Mouse (Mus musculus): ENCODE results near the gene Pxk. TPM values are rescaled to one million over a fixed set of nuclear protein-coding genes. Genes with fewer than 3 reads are reported as not detected.

Gene Pxk
- polyA plus RNA-seq (2015; fragmentation: Nextera tagmentation; extraction: Ambion mirVana), result 30.0 and 32.1 TPM in 2 replicates

DNA sequence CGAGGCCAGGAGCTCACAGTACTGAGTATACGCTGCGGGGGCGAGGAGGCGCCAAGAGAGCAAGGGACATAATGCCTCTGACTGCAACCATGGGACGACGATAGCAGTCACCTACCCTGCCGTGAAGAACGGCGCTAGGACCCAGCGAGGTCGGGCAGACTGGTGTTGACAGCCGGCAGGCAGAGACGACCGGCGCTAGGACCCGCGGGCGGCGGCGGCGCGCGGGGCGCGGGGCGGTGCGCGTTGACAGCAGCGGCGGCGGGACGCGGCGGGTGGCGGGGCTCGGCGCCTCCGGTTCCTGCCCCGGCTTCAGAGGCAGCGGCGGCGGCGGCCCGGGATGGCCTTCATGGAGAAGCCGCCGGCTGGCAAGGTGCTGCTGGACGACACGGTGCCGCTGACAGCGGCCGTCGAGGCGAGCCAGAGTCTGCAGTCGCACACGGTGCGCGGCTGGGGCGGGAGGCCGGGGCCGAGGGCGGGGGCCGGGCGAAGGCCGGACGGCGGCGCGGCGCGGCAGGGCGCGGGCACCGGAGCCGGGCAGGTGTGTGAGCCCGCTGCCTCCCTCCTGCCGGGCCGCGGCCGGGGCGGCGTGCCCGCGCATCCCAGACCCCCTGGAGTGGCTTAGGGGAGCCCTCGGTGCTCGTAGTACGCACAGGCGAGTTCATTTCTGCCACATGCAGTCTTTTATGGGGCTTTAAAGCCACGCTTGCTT lies at the start of gene Pxk:
Gene Pxk (plus strand): TSS at position 234 of the 709 bp plus-strand sequence.
- Histone ChIP-seq H3K36me3 (no peaks in the 10 kb centered on the region), H3K9me3 (replicated peaks) (no peaks in the 10 kb centered on the region), H3K9ac (peak within 1 kb of the TSS; percentile 80), H3K27ac (peak within 1 kb of the TSS; percentile 73), H3K4me1 (replicated peaks) (peaks cover 22% of the 10 kb centered on the region), H3K4me2 (peak within 1 kb of the TSS; percentile 75), H3K4me3 (peak within 1 kb of the TSS; percentile 83), H3K27me3 (no peaks in the 10 kb centered on the region)
- peak; percentile 90 for ATAC-seq (replicated peaks; ENCODE audit: insufficient number of reproducible peaks, insufficient read depth, low FRiP score, low read depth)
- WGBS, result 0% methylated on average over 70 of the region's 89 CpGs

DNA sequence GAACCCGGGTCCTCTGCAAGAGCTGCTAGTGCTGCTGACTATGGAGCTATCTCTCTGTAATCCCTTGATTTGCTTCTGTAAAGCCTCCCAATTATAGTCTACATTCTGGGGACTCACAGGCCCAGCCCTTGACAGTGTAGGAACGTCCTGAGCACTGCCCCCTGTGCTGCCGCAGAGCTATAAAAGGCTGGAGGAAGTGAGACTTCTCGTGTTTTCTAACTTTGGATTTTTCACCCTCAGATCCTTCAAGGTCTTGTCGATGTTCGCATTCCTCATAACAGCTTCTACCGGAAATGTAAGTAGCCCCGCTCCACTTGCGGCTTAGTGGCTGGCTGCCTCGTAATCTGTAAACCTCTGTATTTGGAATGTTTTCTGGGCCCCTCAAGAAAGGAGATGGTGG lies 48.7 kb upstream of the Pxk start:
- H3K4me1 ChIP-seq (replicated peaks), result no peaks in the 10 kb centered on the region
- H3K36me3 ChIP-seq, result 0 out of 2 replicates have a peak, but pooled peaks cover 5% of the 10 kb centered on the region
- WGBS, result 78% methylated on average over 10 of the region's 10 CpGs
- ATAC-seq (replicated peaks; ENCODE audit: insufficient number of reproducible peaks, insufficient read depth, low FRiP score, low read depth), result no peak
- no peak overlapping the region for H3K4me2 ChIP-seq
- H3K9ac ChIP-seq, result no peak overlapping the region
- no peak overlapping the region for H3K4me3 ChIP-seq
- no peak overlapping the region for H3K27ac ChIP-seq
- H3K27me3 ChIP-seq, result no peaks in the 10 kb centered on the region
- no peaks in the 10 kb centered on the region for H3K9me3 ChIP-seq (replicated peaks)

DNA sequence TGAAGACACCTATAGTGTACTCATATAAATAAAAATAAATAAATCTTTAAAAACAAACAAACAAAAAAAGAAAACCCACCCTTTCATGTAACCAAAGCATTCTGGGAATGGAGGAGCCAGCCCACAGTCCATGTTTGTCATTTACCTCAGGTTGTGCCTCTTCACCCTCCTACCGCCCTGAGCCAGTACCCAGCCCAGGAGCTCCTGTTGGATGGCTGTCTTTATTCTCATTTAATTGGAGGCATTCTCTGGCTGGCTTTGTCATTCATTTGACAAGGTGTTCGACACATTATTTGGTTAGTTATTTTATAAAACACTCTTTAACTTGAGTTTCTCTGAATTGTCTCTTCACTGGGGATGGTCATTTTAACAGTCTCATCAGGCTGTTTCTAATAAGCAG lies 46.1 kb upstream of the Pxk start:
- H3K36me3 ChIP-seq, result no peaks in the 10 kb centered on the region
- no peak overlapping the region for H3K27ac ChIP-seq
- H3K4me3 ChIP-seq, result no peak overlapping the region
- H3K9me3 ChIP-seq (replicated peaks), result no peaks in the 10 kb centered on the region
- no peak overlapping the region for H3K9ac ChIP-seq
- no peak overlapping the region for H3K4me2 ChIP-seq
- ATAC-seq (replicated peaks; ENCODE audit: insufficient number of reproducible peaks, insufficient read depth, low FRiP score, low read depth), result no peak
- H3K4me1 ChIP-seq (replicated peaks), result no peaks in the 10 kb centered on the region
- 85% methylated on average over 2 of the region's 2 CpGs for WGBS
- H3K27me3 ChIP-seq, result no peaks in the 10 kb centered on the region

GRCm38 (mm10) chr14:8052661-8053060 lies 45.4 kb upstream of the Pxk start:
- no peaks in the 10 kb centered on the region for H3K27me3 ChIP-seq
- ATAC-seq (replicated peaks; ENCODE audit: insufficient number of reproducible peaks, insufficient read depth, low FRiP score, low read depth), result no peak
- H3K9me3 ChIP-seq (replicated peaks), result no peaks in the 10 kb centered on the region
- H3K4me1 ChIP-seq (replicated peaks), result no peaks in the 10 kb centered on the region
- no peak overlapping the region for H3K4me3 ChIP-seq
- H3K4me2 ChIP-seq, result no peak overlapping the region
- WGBS, result 96% methylated on average over 7 of the region's 7 CpGs
- H3K36me3 ChIP-seq, result no peaks in the 10 kb centered on the region
- no peak overlapping the region for H3K9ac ChIP-seq
- H3K27ac ChIP-seq, result no peak overlapping the region

DNA sequence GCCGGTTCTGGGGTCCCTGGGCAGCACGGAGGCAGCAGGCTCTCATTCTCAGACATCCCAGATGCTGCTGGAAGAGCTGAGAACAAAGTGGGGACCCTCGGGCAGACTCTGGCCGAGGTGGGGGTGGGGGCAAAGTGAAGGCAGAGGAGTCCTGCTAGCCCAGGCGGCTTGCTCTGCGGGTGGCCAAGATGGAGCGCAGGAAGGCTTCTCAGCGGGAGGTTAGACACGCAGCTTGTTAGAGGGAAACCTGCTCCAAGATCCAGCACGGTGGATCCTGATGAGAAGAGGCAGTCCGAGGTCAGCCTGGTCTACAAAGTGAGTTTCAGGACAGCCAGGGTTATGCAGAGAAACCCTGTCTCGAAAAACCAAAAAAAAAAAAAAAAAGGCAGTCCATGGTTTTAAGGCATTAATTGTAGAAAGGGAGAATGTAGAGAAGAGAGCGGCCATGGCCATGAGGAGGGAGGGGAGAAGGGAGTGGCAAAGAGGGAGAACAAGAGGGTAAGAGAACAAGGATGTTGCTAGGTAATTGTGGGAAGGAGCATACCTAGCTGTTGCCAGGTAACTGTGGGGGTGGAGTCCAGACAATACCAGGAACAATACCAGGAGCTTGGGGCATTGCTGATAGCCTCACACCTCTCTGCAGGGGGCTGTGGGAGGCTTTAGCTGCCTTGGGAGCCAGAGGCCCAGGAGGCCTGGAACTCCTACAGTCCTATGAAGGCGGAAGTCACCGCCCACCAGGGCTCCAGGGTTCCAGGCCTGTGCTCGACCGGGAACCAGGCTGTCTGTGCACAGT lies 43.5 kb upstream of the Pxk start:
- H3K27me3 ChIP-seq, result no peaks in the 10 kb centered on the region
- H3K4me2 ChIP-seq, result no peak overlapping the region
- no peaks in the 10 kb centered on the region for H3K9me3 ChIP-seq (replicated peaks)
- H3K4me1 ChIP-seq (replicated peaks), result no peaks in the 10 kb centered on the region
- no peak for ATAC-seq (replicated peaks; ENCODE audit: insufficient number of reproducible peaks, insufficient read depth, low FRiP score, low read depth)
- H3K4me3 ChIP-seq, result no peak overlapping the region
- no peak overlapping the region for H3K9ac ChIP-seq
- WGBS, result 44% methylated on average over 17 of the region's 17 CpGs
- H3K27ac ChIP-seq, result no peak overlapping the region
- H3K36me3 ChIP-seq, result no peaks in the 10 kb centered on the region

GRCm38 (mm10) chr14:8056076-8056475 lies 41.9 kb upstream of the Pxk start:
- Histone ChIP-seq H3K9me3 (replicated peaks) (no peaks in the 10 kb centered on the region), H3K4me1 (replicated peaks) (no peaks in the 10 kb centered on the region), H3K9ac (no peak overlapping the region), H3K4me2 (no peak overlapping the region), H3K4me3 (no peak overlapping the region), H3K36me3 (no peaks in the 10 kb centered on the region), H3K27me3 (no peaks in the 10 kb centered on the region), H3K27ac (no peak overlapping the region)
- no peak for ATAC-seq (replicated peaks; ENCODE audit: insufficient number of reproducible peaks, insufficient read depth, low FRiP score, low read depth)
- WGBS, result 88% methylated on average over 5 of the region's 5 CpGs

GRCm38 (mm10) chr14:8059938-8060337 lies 38.1 kb upstream of the Pxk start:
- H3K9ac ChIP-seq, result no peak overlapping the region
- no peaks in the 10 kb centered on the region for H3K9me3 ChIP-seq (replicated peaks)
- 85% methylated on average over 7 of the region's 7 CpGs for WGBS
- H3K36me3 ChIP-seq, result no peaks in the 10 kb centered on the region
- peaks cover 4% of the 10 kb centered on the region; the same call in 1 of the 2 replicates for H3K4me1 ChIP-seq (replicated peaks)
- no peak overlapping the region for H3K4me2 ChIP-seq
- no peak for ATAC-seq (replicated peaks; ENCODE audit: insufficient number of reproducible peaks, insufficient read depth, low FRiP score, low read depth)
- H3K4me3 ChIP-seq, result no peak overlapping the region
- no peaks in the 10 kb centered on the region for H3K27me3 ChIP-seq
- H3K27ac ChIP-seq, result no peak overlapping the region

DNA sequence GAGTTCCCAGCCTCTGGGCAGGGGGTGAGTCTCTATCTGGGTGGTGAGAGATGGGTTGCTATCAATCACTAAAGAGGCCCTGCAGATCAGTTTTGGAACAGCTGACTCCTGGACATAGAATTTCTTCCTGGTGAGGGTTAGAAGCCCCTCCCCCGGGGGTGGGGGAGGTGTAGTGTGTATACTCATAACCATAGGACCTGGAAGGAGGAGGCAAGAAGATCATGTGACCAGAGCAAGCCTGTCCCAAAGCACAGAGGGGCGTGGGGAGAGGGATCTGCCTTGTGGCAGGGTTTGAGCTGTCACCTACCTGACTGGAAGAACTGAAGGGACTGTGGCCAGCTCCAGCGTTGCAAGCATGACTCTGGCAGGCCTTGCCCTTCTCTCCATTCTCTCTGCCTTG lies 35.9 kb upstream of the Pxk start:
- peak overlapping the region; percentile 46 for H3K27ac ChIP-seq
- 24% methylated on average over 3 of the region's 3 CpGs for WGBS
- H3K9me3 ChIP-seq (replicated peaks), result no peaks in the 10 kb centered on the region
- no peak overlapping the region for H3K4me3 ChIP-seq
- no peaks in the 10 kb centered on the region for H3K36me3 ChIP-seq
- no peak overlapping the region for H3K4me2 ChIP-seq
- 0 out of 2 replicates have a peak, but pooled peaks cover 3% of the 10 kb centered on the region for H3K27me3 ChIP-seq
- H3K4me1 ChIP-seq (replicated peaks), result peaks cover 4% of the 10 kb centered on the region; the same call in 1 of the 2 replicates
- H3K9ac ChIP-seq, result no peak overlapping the region
- no peak for ATAC-seq (replicated peaks; ENCODE audit: insufficient number of reproducible peaks, insufficient read depth, low FRiP score, low read depth)

DNA sequence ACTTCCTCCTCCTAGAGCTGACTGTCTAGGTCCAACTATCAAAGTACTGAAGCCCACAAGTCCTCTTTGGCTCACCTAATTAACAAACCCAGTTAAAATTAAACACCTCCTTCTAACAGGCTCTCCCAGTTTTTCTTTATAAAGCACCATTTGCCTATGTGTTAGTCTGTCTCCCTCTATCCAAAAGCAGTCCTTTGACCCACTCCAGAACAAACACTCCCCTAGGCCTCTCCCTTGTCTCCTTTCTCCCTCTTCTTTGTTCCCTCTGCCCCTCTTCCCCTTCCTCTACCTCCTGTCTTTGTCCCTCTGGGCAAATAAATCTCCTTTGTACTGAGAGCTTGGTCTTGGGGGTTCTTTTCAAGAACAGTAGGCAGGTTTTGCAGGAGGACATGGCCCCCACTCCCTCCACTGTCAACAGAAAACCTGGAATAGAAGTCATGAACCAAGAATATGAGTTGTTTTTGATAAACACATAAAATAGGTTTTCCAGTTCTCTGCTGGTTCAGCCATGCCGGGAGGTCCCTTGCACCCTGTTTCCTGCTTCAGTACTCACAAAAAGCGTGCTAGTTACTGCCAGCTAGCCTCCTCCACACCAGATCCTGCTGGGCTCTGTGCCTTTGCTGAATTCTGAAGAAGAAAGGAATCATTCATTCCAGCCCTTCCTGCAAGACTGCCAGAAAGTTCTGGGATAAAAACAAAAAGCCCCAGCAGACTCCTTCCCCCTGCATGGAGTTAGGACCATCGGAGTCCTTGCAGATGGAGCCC lies 35.3 kb upstream of the Pxk start:
- Histone ChIP-seq H3K27ac (peak overlapping the region; percentile 46), H3K27me3 (0 out of 2 replicates have a peak, but pooled peaks cover 3% of the 10 kb centered on the region)

GRCm38 (mm10) chr14:8063835-8064785 lies 33.9 kb upstream of the Pxk start:
- H3K4me3 ChIP-seq, result no peak overlapping the region
- no peak overlapping the region for H3K9ac ChIP-seq
- no peaks in the 10 kb centered on the region for H3K36me3 ChIP-seq
- ATAC-seq (replicated peaks; ENCODE audit: insufficient number of reproducible peaks, insufficient read depth, low FRiP score, low read depth), result no peak
- WGBS, result 77% methylated on average over 8 of the region's 8 CpGs
- H3K27me3 ChIP-seq, result 0 out of 2 replicates have a peak, but pooled peaks cover 3% of the 10 kb centered on the region
- peaks cover 4% of the 10 kb centered on the region; the same call in 1 of the 2 replicates for H3K4me1 ChIP-seq (replicated peaks)
- H3K27ac ChIP-seq, result no peak overlapping the region
- H3K9me3 ChIP-seq (replicated peaks), result no peaks in the 10 kb centered on the region
- no peak overlapping the region for H3K4me2 ChIP-seq

More for the DNA sequence above, 35.3 kb upstream of the Pxk start:
- 66% methylated on average over 3 of the region's 3 CpGs for WGBS
- H3K4me2 ChIP-seq, result no peak overlapping the region
- ATAC-seq (replicated peaks; ENCODE audit: insufficient number of reproducible peaks, insufficient read depth, low FRiP score, low read depth), result 0 out of 2 replicates have a peak, but pooled peaks have one; percentile 39
- H3K4me3 ChIP-seq, result no peak overlapping the region
- H3K36me3 ChIP-seq, result no peaks in the 10 kb centered on the region
- no peak overlapping the region for H3K9ac ChIP-seq
- H3K4me1 ChIP-seq (replicated peaks), result peaks cover 4% of the 10 kb centered on the region; the same call in 1 of the 2 replicates
- H3K9me3 ChIP-seq (replicated peaks), result no peaks in the 10 kb centered on the region
